Mouse (Mus musculus): ENCODE results near the gene Bcl2l10.
A peak's percentile ranks its signal among the peaks of the same experiment; 100 is the strongest.
"Not testable (repeated sequence)": the region's sequence is repeated elsewhere in the genome, so short reads cannot be mapped to it uniquely, and the experiment has no call there.

Gene Bcl2l10

DNA sequence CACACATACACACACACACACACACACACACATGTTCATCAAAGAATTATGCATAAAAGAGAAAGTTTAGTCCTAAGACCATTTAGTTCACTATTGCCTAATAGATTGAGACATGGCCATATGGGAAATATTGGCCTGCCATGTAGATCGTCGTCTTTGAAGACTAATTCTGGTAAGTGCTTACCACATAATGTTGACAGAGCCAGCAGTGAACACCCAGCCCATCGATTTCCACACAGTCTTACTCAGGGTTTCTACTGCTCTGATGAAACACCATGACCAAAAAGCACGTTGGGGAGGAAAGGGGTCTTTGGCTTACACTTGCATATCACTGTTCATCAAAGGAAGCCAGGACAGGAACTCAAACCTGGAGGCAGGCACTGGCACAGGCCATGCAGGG is 5.1 kb upstream of the Bcl2l10 start:
- no peak for DNase-seq (ENCODE audit: low read depth, low spot score)

GRCm38 (mm10) chr9:75348066-75348465 is 508 bp downstream of the Bcl2l10 start:
- DNase-seq (ENCODE audit: low read depth, low spot score), result no peak

GRCm38 (mm10) chr9:75348641-75349040 is 1.1 kb downstream of the Bcl2l10 start:
- DNase-seq (ENCODE audit: low read depth, low spot score), result no peak

- peak; percentile 39 for DNase-seq (ENCODE audit: low read depth, low spot score)
These were observed 5.5 kb downstream of the Bcl2l10 start for GRCm38 (mm10) chr9:75353094-75353493.

GRCm38 (mm10) chr9:75355783-75356182 is 8.2 kb downstream of the Bcl2l10 start:
- no peak for DNase-seq (ENCODE audit: low read depth, low spot score)

GRCm38 (mm10) chr9:75357087-75357654 is 9.6 kb downstream of the Bcl2l10 start:
- DNase-seq (ENCODE audit: low read depth, low spot score), result peak; percentile 71

- DNase-seq (ENCODE audit: low read depth, low spot score), result no peak
These were observed 14.1 kb downstream of the Bcl2l10 start for GRCm38 (mm10) chr9:75361699-75362098.

- no peak for DNase-seq (ENCODE audit: low read depth, low spot score)
These were observed 14.6 kb downstream of the Bcl2l10 start for GRCm38 (mm10) chr9:75362201-75362600.

DNA sequence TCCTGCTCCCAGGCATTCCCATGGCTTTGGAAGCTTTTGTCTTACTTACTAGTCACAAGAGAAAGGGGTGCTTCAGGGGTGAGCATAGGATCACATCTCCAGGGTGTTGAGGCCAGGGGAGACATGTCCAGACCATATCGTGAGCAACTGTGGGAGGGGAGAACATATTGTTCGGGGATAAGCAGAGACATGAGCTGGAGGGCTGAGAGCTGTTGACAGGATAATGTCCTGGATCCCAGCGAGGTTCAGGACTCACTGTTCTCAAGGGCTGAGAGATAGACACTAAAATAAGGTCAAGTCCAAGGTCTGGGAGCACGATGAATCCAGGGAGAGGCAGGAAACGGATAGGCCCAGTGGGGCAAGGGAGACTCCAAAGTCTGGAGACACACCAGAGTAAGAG is 15.4 kb downstream of the Bcl2l10 start:
- no peak for DNase-seq (ENCODE audit: low read depth, low spot score)

DNA sequence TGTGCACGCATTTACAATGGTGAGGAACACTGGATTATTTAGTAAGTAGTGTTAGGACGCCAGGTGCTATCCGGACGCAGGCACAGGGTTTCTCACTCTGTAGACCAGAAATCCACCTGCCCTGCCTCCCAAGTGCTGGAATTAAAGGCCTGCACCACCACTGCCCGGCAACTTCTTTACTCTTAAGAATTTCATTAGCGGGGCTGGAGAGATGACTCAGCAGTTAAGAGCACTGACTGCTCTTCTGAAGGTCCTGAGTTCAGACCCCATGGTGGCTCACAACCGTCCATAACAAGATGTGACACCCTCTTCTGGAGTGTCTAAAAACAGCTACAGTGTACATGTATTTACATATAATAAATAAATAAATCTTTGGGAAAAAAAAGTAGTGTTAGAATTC is 16.1 kb downstream of the Bcl2l10 start:
- not testable (repeated sequence) for DNase-seq (ENCODE audit: low read depth, low spot score)

GRCm38 (mm10) chr9:75365195-75365594 is 17.6 kb downstream of the Bcl2l10 start:
- DNase-seq (ENCODE audit: low read depth, low spot score), result no peak

GRCm38 (mm10) chr9:75366191-75366590 is 18.6 kb downstream of the Bcl2l10 start:
- DNase-seq (ENCODE audit: low read depth, low spot score), result peak; percentile 27

DNA sequence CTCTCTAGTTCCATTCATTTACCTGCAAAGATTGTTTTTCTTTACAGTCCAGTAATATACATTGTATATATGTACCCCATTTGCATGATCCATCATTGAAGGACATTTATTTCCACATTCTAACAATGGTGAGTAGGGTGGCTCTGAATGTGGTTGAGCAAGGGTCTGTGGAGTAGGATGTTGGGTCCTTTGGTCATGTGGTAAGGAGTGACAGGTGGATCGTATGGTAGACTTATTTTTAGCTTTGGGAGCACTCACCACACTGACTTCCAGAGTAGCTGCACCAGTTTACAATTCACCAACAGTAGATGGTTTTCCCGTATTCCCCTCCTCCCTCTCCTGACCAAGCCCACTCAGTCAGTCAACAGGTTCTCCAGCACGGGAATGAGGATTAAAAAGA is 21.2 kb downstream of the Bcl2l10 start:
- DNase-seq (ENCODE audit: low read depth, low spot score), result no peak

- DNase-seq (ENCODE audit: low read depth, low spot score), result no peak
These were observed 28.0 kb downstream of the Bcl2l10 start for GRCm38 (mm10) chr9:75375606-75376005.

DNA sequence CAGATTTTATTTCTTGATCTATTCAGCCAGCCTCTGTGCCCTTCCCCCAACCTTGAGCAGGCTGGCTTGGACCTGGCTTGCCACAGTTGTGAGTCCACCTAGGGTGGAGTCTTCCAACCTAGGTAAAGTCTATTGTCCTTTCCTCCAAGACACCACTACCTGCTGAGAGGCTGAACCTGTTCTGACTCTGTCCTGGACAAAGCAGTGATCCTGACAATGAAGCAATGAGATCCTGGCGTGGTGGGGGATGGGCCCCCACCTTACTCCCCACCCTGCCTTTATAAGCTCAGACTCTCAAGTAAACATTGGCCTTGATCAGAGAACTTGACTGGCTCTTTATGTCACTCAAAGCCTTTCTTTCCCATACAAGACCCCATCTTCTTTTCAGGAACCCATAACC is 28.9 kb downstream of the Bcl2l10 start:
- DNase-seq (ENCODE audit: low read depth, low spot score), result no peak

GRCm38 (mm10) chr9:75378774-75379173 is 31.2 kb downstream of the Bcl2l10 start:
- DNase-seq (ENCODE audit: low read depth, low spot score), result no peak

DNA sequence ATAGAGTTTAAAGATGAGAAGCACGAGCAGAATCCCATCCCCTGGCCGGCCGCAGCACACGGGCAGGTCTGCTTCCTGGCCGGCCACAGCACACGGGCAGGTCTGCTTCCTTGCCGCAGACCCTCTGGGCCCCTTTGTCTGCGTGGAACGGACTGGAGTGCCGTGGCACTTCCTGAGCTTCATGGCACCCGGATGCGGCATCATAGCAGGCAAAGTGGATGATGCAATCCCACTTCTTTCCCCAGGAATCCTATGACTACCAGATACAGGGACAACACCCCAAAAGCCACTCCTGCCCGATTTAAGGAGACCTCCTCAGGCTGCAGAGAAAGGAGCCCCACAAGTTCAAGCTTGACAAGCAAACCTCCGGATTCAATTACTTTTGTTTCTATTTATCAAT is 35.3 kb downstream of the Bcl2l10 start:
- DNase-seq (ENCODE audit: low read depth, low spot score), result no peak

- DNase-seq (ENCODE audit: low read depth, low spot score), result no peak
These were observed 36.2 kb downstream of the Bcl2l10 start for GRCm38 (mm10) chr9:75383785-75384184.

DNA sequence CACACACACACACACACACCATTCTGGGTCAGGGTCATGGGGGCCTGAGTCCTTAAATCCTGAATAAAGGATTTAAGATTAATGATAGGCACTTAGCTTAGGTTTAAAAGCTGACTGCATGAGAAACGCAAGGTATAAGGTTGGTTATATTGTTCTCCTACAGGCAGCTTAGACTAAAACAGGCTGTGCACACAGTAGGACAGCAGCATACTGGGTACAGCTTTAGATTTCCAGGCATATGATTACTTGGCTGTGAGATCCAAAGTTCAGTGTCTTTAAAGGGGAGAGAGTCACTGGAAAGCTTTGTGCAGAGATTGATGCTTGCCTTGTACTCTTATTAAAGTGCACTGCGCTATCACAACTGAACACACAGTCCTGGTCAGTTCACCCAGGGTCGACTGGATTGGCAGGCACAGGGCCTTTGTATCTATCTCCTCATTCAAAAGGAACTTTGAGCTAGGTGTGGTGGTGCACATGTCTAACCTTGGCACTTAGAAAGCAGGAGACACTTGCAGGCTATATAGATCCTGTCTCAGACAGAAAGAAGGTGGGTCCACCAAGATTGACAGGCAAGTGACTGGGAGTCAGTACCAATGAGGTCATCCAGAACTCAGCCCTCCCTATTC is 36.9 kb downstream of the Bcl2l10 start:
- DNase-seq (ENCODE audit: low read depth, low spot score), result no peak

DNA sequence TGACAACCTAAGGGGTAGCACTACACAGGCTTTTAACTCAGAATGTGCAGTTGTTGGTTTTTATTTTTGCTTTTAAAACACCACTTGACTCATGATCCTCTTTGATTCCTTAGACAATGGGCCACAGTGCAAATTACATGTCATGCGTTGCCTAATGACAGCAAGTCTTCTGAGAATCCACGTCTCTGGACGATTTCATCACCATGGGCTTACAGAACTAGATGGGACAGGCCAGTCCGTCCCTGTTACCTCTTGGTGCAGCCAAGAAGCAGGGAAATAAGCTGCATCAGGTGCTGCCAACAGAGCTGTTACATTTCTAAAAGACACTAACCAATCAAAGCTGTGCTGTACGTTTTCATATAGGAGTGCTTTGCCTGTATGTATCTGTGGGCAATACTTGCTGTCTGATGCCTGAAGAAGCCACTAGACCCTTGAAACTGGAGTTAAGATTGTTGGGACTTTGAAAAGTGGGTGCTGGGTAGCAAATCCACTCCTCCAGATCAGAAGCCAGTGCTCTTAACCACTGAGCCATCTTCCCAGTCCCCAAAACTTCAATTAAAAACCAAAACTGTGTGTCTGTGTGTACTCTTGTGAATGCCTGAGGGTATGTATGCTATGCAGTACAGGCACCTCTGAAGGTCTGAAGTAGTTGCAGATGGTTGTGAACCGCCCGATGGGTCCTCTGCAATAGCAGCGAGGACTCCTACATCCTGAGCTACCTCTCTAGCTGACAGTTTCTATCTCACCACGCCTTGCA is 37.8 kb downstream of the Bcl2l10 start:
- no peak for DNase-seq (ENCODE audit: low read depth, low spot score)

- DNase-seq (ENCODE audit: low read depth, low spot score), result no peak
These were observed 45.7 kb downstream of the Bcl2l10 start for GRCm38 (mm10) chr9:75393251-75393650.

GRCm38 (mm10) chr9:75395971-75396370 is 48.4 kb downstream of the Bcl2l10 start:
- no peak for DNase-seq (ENCODE audit: low read depth, low spot score)

GRCm38 (mm10) chr9:75399069-75399468 is 51.5 kb downstream of the Bcl2l10 start:
- no peak for DNase-seq (ENCODE audit: low read depth, low spot score)
